Mouse (Mus musculus): ENCODE measurements around the gene Adamts3. TPM values are rescaled to one million over a fixed set of nuclear protein-coding genes. Genes with fewer than 3 reads are reported as not detected.

Adamts3 gene
- total and polyA plus RNA-seq, 3 experiments, result 1.9 to 5.3 (median 4.3) TPM

DNA sequence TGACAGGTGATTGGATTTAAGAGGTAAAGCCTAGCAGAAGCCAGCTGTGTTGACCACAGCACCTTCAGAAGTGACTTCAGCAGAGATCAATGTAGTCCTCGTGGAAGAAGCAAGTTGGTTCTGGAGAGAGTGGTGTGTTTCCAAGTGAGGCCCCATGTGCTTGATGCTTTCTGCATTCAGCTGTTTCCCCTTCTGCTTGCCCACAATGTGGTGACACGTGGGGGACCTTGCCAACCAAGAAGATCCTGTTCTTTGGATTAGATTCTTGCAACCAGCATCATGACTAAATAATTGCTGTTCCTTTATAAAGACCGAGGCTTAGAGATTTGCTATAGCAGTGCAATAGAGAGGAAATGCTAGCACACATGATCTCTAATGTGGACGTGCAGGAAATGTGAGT, 105.7 kb downstream of the Adamts3 start:
- Histone ChIP-seq H3K79me2 (replicated peaks; ENCODE audit: control insufficient read depth, insufficient read depth, low read length) (no peaks in the 10 kb centered on the region), H3K36me3 (ENCODE audit: control insufficient read depth, insufficient read depth, low read length) (no peaks in the 10 kb centered on the region), H3K4me3 (no peak overlapping the region), H3K9ac (ENCODE audit: low read depth, low read length) (no peak overlapping the region), H3K4me1 (ENCODE audit: control insufficient read depth, insufficient read depth, low read length) (no peaks in the 10 kb centered on the region), H3K27me3 (ENCODE audit: control insufficient read depth, insufficient read depth, low read length) (no peaks in the 10 kb centered on the region), H3K27ac (no peak overlapping the region)
- TF ChIP-seq EP300 (IDR thresholded peaks at IDR 0.05; ENCODE audit: insufficient read depth, low read depth, low read length), result no peak
- TF ChIP-seq CTCF (IDR thresholded peaks at IDR 0.05), result no peak
- no peak for TF ChIP-seq POLR2A (IDR thresholded peaks at IDR 0.05; ENCODE audit: insufficient read depth, low read depth, low read length)
- WGBS, result 66% methylated on average over 4 of the region's 4 CpGs
- intact Hi-C loops (cut with DNase I), result no loop called here
- no peak for DNase-seq

DNA sequence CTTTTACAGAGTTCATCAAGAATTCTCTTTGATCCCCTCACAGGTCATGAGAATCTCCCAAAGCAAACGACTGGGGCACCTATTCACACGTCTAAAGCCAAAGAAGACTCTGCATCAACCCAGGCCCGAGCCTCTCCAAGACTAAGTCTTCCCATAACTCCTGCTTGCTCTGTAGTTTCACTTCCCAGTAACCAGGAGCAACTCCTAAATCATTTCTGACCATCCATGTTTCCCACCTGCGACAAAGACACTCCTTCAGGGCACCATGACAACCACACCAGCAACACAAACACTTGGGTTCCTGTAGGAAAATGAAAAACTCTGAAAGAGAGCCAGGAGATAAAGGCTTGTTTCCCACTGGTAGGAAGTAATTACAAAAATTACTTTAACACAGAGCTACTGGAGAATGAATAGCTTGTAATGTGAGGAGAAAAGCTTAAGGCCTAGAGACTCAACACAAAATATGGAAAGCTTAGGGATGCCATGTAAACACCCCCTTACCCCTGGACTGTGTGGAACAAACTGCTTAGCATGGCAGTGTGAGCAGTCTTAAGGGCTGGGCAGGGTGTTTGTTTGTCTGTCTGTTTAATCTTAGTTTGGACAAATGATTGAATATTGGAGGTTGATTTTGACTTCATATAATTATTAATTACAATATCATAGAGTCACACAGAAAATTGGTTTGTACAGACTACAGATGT, 112.3 kb downstream of the Adamts3 start:
- H3K4me3 ChIP-seq, result no peak overlapping the region
- intact Hi-C loops (cut with DNase I), result no loop called here
- TF ChIP-seq EP300 (IDR thresholded peaks at IDR 0.05; ENCODE audit: insufficient read depth, low read depth, low read length) (no peak), POLR2A (IDR thresholded peaks at IDR 0.05; ENCODE audit: insufficient read depth, low read depth, low read length) (no peak), CTCF (IDR thresholded peaks at IDR 0.05) (no peak)
- H3K79me2 ChIP-seq (replicated peaks; ENCODE audit: control insufficient read depth, insufficient read depth, low read length), result no peaks in the 10 kb centered on the region
- no peak overlapping the region for H3K9ac ChIP-seq (ENCODE audit: low read depth, low read length)
- H3K27ac ChIP-seq, result no peak overlapping the region
- no peaks in the 10 kb centered on the region for H3K27me3 ChIP-seq (ENCODE audit: control insufficient read depth, insufficient read depth, low read length)
- 57% methylated on average over 4 of the region's 4 CpGs for WGBS
- no peak for DNase-seq
- H3K4me1 ChIP-seq (ENCODE audit: control insufficient read depth, insufficient read depth, low read length), result no peaks in the 10 kb centered on the region
- H3K36me3 ChIP-seq (ENCODE audit: control insufficient read depth, insufficient read depth, low read length), result no peaks in the 10 kb centered on the region

DNA sequence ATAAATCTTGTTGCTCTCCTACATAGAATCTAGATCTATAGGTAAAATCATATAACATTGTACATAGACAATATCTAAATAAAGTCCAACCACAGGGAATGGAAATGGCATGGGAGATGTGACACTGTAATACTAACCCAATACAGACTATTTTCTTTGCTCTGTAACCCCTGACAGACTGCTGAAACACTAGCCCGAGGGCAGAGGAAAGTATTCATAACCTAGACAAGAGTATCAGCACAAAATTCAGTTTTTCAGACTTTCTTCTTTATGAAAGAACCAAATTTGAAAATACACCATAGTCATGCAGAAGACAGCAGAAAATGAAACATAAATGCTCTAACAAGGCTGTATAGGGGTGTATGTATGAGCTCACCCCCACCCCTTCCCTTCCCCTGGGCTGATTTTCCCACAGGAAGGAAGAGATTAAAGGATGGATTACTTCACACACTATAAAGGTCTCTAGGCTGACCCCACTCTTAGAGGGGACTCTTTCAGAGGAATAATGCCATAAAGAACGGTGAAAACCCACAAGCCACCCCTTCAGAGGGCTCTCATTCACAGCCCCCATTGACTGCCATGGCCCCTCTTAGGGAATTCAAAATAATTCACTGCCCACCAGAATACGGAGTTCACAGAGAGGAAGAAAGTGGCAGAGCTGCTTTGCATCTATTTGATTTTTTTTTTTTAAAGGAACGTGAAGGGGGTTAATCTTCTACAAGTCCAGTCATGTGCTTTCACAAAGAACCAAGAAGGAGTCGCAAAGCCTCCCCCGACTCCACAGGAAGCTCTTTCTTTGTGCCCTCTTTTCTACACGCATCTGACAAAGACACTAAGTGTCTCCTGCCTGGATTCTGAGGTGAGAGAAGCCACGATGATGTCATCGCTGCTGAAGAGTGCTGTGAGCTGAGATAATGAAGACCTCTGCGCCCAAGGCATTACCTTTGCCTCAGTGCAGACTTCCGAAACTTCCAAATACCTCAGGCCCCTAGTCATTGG, 119.6 kb downstream of the Adamts3 start:
- H3K4me3 ChIP-seq, result no peak overlapping the region
- TF ChIP-seq EP300 (IDR thresholded peaks at IDR 0.05; ENCODE audit: insufficient read depth, low read depth, low read length) (no peak), CTCF (IDR thresholded peaks at IDR 0.05) (no peak), POLR2A (IDR thresholded peaks at IDR 0.05; ENCODE audit: insufficient read depth, low read depth, low read length) (no peak)
- H3K9ac ChIP-seq (ENCODE audit: low read depth, low read length), result no peak overlapping the region
- H3K4me1 ChIP-seq (ENCODE audit: control insufficient read depth, insufficient read depth, low read length), result no peaks in the 10 kb centered on the region
- H3K27ac ChIP-seq, result no peak overlapping the region
- H3K27me3 ChIP-seq (ENCODE audit: control insufficient read depth, insufficient read depth, low read length), result no peaks in the 10 kb centered on the region
- WGBS, result 27% methylated on average over 11 of the region's 11 CpGs
- no peak for DNase-seq
- no peaks in the 10 kb centered on the region for H3K36me3 ChIP-seq (ENCODE audit: control insufficient read depth, insufficient read depth, low read length)
- H3K79me2 ChIP-seq (replicated peaks; ENCODE audit: control insufficient read depth, insufficient read depth, low read length), result no peaks in the 10 kb centered on the region
- intact Hi-C loops (cut with DNase I), result no loop called here

DNA sequence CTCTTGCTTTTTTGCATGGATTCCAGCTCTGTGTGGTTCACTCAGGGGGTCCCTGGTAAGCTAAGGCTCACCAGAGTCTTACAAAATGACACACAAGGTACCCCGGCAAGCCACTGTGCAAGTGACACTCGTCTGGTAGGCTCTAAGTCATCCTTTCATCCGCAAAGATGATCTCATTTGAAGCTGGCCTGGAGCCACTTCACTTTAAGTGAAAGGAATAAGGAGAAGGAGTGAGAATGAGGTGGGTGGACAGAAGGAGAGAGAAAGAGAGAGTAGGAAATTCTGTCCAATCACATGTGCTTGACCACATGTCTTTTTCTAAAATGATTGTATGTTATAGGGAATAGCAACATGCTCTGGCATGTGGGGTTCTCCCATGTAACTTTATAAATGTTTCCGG, 122.8 kb downstream of the Adamts3 start:
- Histone ChIP-seq H3K27me3 (ENCODE audit: control insufficient read depth, insufficient read depth, low read length) (no peaks in the 10 kb centered on the region), H3K4me1 (ENCODE audit: control insufficient read depth, insufficient read depth, low read length) (no peaks in the 10 kb centered on the region), H3K36me3 (ENCODE audit: control insufficient read depth, insufficient read depth, low read length) (no peaks in the 10 kb centered on the region), H3K79me2 (replicated peaks; ENCODE audit: control insufficient read depth, insufficient read depth, low read length) (no peaks in the 10 kb centered on the region), H3K4me3 (no peak overlapping the region), H3K9ac (ENCODE audit: low read depth, low read length) (no peak overlapping the region), H3K27ac (no peak overlapping the region)
- no peak for TF ChIP-seq CTCF (IDR thresholded peaks at IDR 0.05)
- TF ChIP-seq EP300 (IDR thresholded peaks at IDR 0.05; ENCODE audit: insufficient read depth, low read depth, low read length), result no peak
- TF ChIP-seq POLR2A (IDR thresholded peaks at IDR 0.05; ENCODE audit: insufficient read depth, low read depth, low read length), result no peak
- 82% methylated on average over 4 of the region's 4 CpGs for WGBS
- DNase-seq, result no peak
- intact Hi-C loops (cut with DNase I), result no loop called here

DNA sequence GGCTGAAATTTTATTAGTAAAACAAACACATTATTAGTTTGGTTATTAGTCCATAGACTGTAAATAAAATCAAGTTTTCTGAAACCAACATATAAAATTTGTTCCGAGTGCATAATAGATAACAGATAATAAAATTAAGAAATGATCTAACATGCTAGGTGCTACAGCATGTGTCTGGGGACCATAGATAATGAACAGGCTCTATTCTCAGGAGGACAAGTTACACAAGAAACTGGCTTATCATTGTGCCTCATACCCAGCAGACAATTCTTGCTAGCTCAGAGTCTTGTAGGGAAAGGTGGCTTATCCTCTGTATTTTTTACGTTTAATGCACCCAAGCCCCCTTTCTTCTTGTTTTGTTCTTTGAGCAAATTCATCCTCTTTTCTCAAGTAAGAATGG, 131.3 kb downstream of the Adamts3 start:
- Histone ChIP-seq H3K9ac (ENCODE audit: low read depth, low read length) (no peak overlapping the region), H3K4me3 (no peak overlapping the region), H3K79me2 (replicated peaks; ENCODE audit: control insufficient read depth, insufficient read depth, low read length) (no peaks in the 10 kb centered on the region), H3K4me1 (ENCODE audit: control insufficient read depth, insufficient read depth, low read length) (peaks cover 4% of the 10 kb centered on the region; the same call in 1 of the 2 replicates), H3K27me3 (ENCODE audit: control insufficient read depth, insufficient read depth, low read length) (no peaks in the 10 kb centered on the region), H3K36me3 (ENCODE audit: control insufficient read depth, insufficient read depth, low read length) (no peaks in the 10 kb centered on the region), H3K27ac (no peak overlapping the region)
- DNase-seq, result no peak
- 85% methylated on average over 2 of the region's 2 CpGs for WGBS
- TF ChIP-seq EP300 (IDR thresholded peaks at IDR 0.05; ENCODE audit: insufficient read depth, low read depth, low read length) (no peak), POLR2A (IDR thresholded peaks at IDR 0.05; ENCODE audit: insufficient read depth, low read depth, low read length) (no peak), CTCF (IDR thresholded peaks at IDR 0.05) (no peak)
- intact Hi-C loops (cut with DNase I), result no loop called here

Data from heart, adult 2 months (tissue).